Mouse (Mus musculus): ENCODE data around the gene Dtx4.

DNA sequence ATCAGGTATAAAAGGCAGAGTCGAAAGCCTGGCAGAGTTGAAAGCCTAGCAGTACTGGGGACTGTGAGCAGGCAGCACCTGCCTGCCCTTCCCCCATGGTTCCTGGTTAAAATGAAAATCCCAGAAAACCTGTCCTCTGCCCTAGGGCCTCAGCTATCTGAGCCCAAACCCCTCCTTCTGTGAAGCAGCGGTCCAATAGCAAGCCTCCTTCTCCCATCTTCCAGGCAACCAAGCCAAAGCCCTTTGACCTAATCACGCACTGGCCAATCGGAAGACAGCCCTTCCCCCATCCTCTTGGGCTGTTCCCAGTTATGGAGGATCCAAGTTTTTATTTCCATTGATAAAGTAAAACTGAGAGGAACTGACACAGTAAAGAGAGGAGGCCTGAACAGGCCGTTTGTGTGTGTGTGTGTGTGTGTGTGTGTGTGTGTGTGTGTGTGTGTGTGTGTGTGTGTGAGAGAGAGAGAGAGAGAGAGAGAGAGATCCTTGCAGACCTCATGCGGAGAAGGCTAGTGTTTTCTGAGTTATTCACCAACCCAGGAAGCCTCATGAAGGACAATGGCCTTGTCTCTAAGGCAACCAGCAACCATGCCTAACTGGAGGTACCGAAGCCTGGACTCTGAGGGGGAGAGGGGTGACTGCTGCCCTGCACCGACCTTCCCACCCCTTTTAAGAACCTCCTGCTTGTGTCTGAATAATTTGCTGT lies 12.1 kb downstream of the Dtx4 start:
- TF ChIP-seq CTCF (IDR thresholded peaks at IDR 0.05; ENCODE audit: insufficient read depth, low read length), result no peak
- TF ChIP-seq POLR2A (IDR thresholded peaks at IDR 0.05; ENCODE audit: borderline replicate concordance, extremely low read depth, low read depth, low read length), result no peak
